Mouse (Mus musculus) forebrain, postnatal 0 days (tissue): ENCODE results near the gene Scd4. TPM values are rescaled to one million over a fixed set of nuclear protein-coding genes. Genes with fewer than 3 reads are reported as not detected.

Experiments used
- ATAC-seq: fragments of 200-750 bp; cut with Nextera tagmentation; 2 replicates; pipeline ENCODE4 v1.8.0; 2017; ENCODE audit warnings: mild to moderate bottlenecking, moderate library complexity
- DNase-seq: peaks from one replicate; pipeline ENCODE4 v3.0.0-alpha.2; 2015
- H3K27ac ChIP-seq: fragments of 300-500 bp; sonication (generic); 2 replicates; pipeline ENCODE4 v1.5.1; 2014; ENCODE audit warnings: low read depth, mild to moderate bottlenecking, antibody characterized with exemption, low read length, moderate library complexity, mixed read lengths
- H3K27me3 ChIP-seq: fragments of 300-500 bp; sonication (generic); 2 replicates; pipeline ENCODE4 v1.6.1; 2014; ENCODE audit warnings: mild to moderate bottlenecking, low read length, mixed read lengths; ENCODE audit not compliant: insufficient read depth
- H3K36me3 ChIP-seq: fragments of 300-500 bp; sonication (generic); 2 replicates; pipeline ENCODE4 v1.6.1; 2014; ENCODE audit warnings: mild to moderate bottlenecking, moderate library complexity; ENCODE audit not compliant: insufficient read depth
- H3K4me1 ChIP-seq: fragments of 300-500 bp; sonication (generic); 2 replicates; pipeline ENCODE4 v1.6.1; 2014; ENCODE audit warnings: antibody characterized with exemption; ENCODE audit not compliant: insufficient read depth
- H3K4me2 ChIP-seq: fragments of 300-500 bp; sonication (generic); 2 replicates; pipeline ENCODE4 v1.6.1; 2014; ENCODE audit warnings: low read depth, mild to moderate bottlenecking, moderate library complexity
- H3K4me3 ChIP-seq: fragments of 300-500 bp; sonication (generic); 2 replicates; pipeline ENCODE4 v1.5.1; 2014; ENCODE audit warnings: low read depth, low read length, mixed read lengths
- H3K9ac ChIP-seq: fragments of 300-500 bp; sonication (generic); 2 replicates; pipeline ENCODE4 v1.6.1; 2014; ENCODE audit warnings: mild to moderate bottlenecking
- H3K9me3 ChIP-seq: fragments of 300-500 bp; sonication (generic); 2 replicates; pipeline ENCODE4 v1.6.1; 2016; ENCODE audit warnings: low read length
- CTCF ChIP-seq: sonication (generic); IDR thresholded peaks from 2 replicates; pipeline ENCODE4 v1.5.1; 2016; ENCODE audit warnings: antibody characterized with exemption, control low read depth, low read depth
- WGBS: fragments of 180-500 bp; shearing (Covaris S2); extraction: QIAGEN DNeasy Blood & Tissue Kit; methylation state at CpG from one replicate; pipeline ENCODE4 v1.1.7; 2014; 5-methylcytosine and 5-hydroxymethylcytosine counted together
- polyA plus RNA-seq: library from polyadenylated mRNA; unstranded; fragments of >200 nt; fragmentation: Nextera tagmentation; extraction: Ambion mirVana; gene quantifications from 2 replicates; pipeline ENCODE4 v1.2.1, GENCODE M21; 2015
- total RNA-seq: library from RNA; depleted of rRNA; stranded (reverse); fragments of >200 nt; gene quantifications from 2 replicates; pipeline ENCODE4 v1.2.3, GENCODE M21; 2014

Scd4 gene
- total and polyA plus RNA-seq, 2 experiments from 2014 or later, result 0.25 to 0.43 TPM

- no peak overlapping the region for H3K27ac ChIP-seq
- H3K9me3 ChIP-seq, result no peaks in the 10 kb centered on the region
- no peak overlapping the region for H3K9ac ChIP-seq
- H3K4me1 ChIP-seq, result peaks cover 5% of the 10 kb centered on the region; the same call in 1 of the 2 replicates
- TF ChIP-seq CTCF, result no peak
- H3K27me3 ChIP-seq, result no peaks in the 10 kb centered on the region
- ATAC-seq, result no peak
- H3K4me3 ChIP-seq, result no peak overlapping the region
- H3K36me3 ChIP-seq, result peaks cover 24% of the 10 kb centered on the region
- DNase-seq, result no peak
- 26% methylated on average over 5 of the region's 5 CpGs for WGBS
- no peak overlapping the region for H3K4me2 ChIP-seq
These were observed 22.1 kb upstream of the Scd4 start for GRCm38 (mm10) chr19:44310814-44311213.

GRCm38 (mm10) chr19:44311306-44312006 is 21.4 kb upstream of the Scd4 start:
- peaks cover 18% of the 10 kb centered on the region for H3K36me3 ChIP-seq
- H3K9me3 ChIP-seq, result no peaks in the 10 kb centered on the region
- ATAC-seq (no peak), DNase-seq (no peak)
- no peak overlapping the region for H3K4me2 ChIP-seq
- no peak overlapping the region for H3K9ac ChIP-seq
- no peak for TF ChIP-seq CTCF
- no peaks in the 10 kb centered on the region for H3K27me3 ChIP-seq
- H3K4me1 ChIP-seq, result peaks cover 5% of the 10 kb centered on the region; the same call in 1 of the 2 replicates
- no peak overlapping the region for H3K4me3 ChIP-seq
- no peak overlapping the region for H3K27ac ChIP-seq
- 54% methylated on average over 8 of the region's 8 CpGs for WGBS

GRCm38 (mm10) chr19:44312007-44312360 is 20.9 kb upstream of the Scd4 start:
- WGBS, result 20% methylated on average over 4 of the region's 4 CpGs
- Histone ChIP-seq H3K4me1 (peaks cover 5% of the 10 kb centered on the region; the same call in 1 of the 2 replicates), H3K36me3 (peaks cover 13% of the 10 kb centered on the region; the same call in 1 of the 2 replicates), H3K27ac (no peak overlapping the region), H3K27me3 (no peaks in the 10 kb centered on the region), H3K9me3 (no peaks in the 10 kb centered on the region), H3K4me2 (no peak overlapping the region), H3K4me3 (no peak overlapping the region), H3K9ac (no peak overlapping the region)
- peak; percentile 45 for DNase-seq
- TF ChIP-seq CTCF, result no peak
- ATAC-seq, result peak; percentile 23; the same call in 1 of the 2 replicates

- H3K9ac ChIP-seq, result no peak overlapping the region
- H3K36me3 ChIP-seq, result peaks cover 5% of the 10 kb centered on the region; the same call in 1 of the 2 replicates
- TF ChIP-seq CTCF, result no peak
- H3K4me2 ChIP-seq, result no peak overlapping the region
- no peaks in the 10 kb centered on the region for H3K27me3 ChIP-seq
- DNase-seq (no peak), ATAC-seq (no peak)
- H3K27ac ChIP-seq, result no peak overlapping the region
- no peaks in the 10 kb centered on the region for H3K9me3 ChIP-seq
- WGBS, result 57% methylated on average over 3 of the region's 3 CpGs
- peaks cover 5% of the 10 kb centered on the region; the same call in 1 of the 2 replicates for H3K4me1 ChIP-seq
- H3K4me3 ChIP-seq, result no peak overlapping the region
These were observed 19.8 kb upstream of the Scd4 start for GRCm38 (mm10) chr19:44313066-44313465.

GRCm38 (mm10) chr19:44314327-44314759 is 18.5 kb upstream of the Scd4 start:
- no peaks in the 10 kb centered on the region for H3K9me3 ChIP-seq
- peak; percentile 76 for DNase-seq
- peak; percentile 92 for ATAC-seq
- H3K27ac ChIP-seq, result peak overlapping the region; percentile 29; the same call in 1 of the 2 replicates
- peaks cover 5% of the 10 kb centered on the region; the same call in 1 of the 2 replicates for H3K4me1 ChIP-seq
- no peaks in the 10 kb centered on the region for H3K27me3 ChIP-seq
- 2% methylated on average over 18 of the region's 18 CpGs for WGBS
- peak overlapping the region; percentile 58 for H3K4me3 ChIP-seq
- H3K9ac ChIP-seq, result peak overlapping the region; percentile 53
- H3K36me3 ChIP-seq, result 0 out of 2 replicates have a peak, but pooled peaks cover 2% of the 10 kb centered on the region
- no peak for TF ChIP-seq CTCF
- H3K4me2 ChIP-seq, result peak overlapping the region; percentile 87

- Histone ChIP-seq H3K4me3 (peak overlapping the region; percentile 58), H3K4me2 (peak overlapping the region; percentile 87), H3K4me1 (peaks cover 5% of the 10 kb centered on the region; the same call in 1 of the 2 replicates), H3K27me3 (no peaks in the 10 kb centered on the region), H3K36me3 (no peaks in the 10 kb centered on the region), H3K9me3 (no peaks in the 10 kb centered on the region), H3K27ac (peak overlapping the region; percentile 29; the same call in 1 of the 2 replicates), H3K9ac (peak overlapping the region; percentile 53)
- TF ChIP-seq CTCF, result no peak
- ATAC-seq (peak; percentile 67), DNase-seq (peak; percentile 31)
- under 1% methylated on average over 11 of the region's 11 CpGs for WGBS
These were observed 17.9 kb upstream of the Scd4 start for GRCm38 (mm10) chr19:44314871-44315414.

- Histone ChIP-seq H3K4me3 (no peak overlapping the region), H3K36me3 (no peaks in the 10 kb centered on the region), H3K9me3 (no peaks in the 10 kb centered on the region), H3K27me3 (no peaks in the 10 kb centered on the region), H3K4me1 (peaks cover 5% of the 10 kb centered on the region; the same call in 1 of the 2 replicates), H3K27ac (no peak overlapping the region), H3K9ac (no peak overlapping the region), H3K4me2 (no peak overlapping the region)
- WGBS, result 67% methylated on average over 5 of the region's 5 CpGs
- no peak for TF ChIP-seq CTCF
- no peak for DNase-seq
- ATAC-seq, result no peak
These were observed 16.1 kb upstream of the Scd4 start for GRCm38 (mm10) chr19:44316752-44317315.
